Mouse (Mus musculus) neural tube, embryonic 14.5 days (tissue): ENCODE data around the gene Iqsec3. TPM values are rescaled to one million over a fixed set of nuclear protein-coding genes. Genes with fewer than 3 reads are reported as not detected.

Experiments
- ATAC-seq: fragments of 200-750 bp; cut with Nextera tagmentation; 2 replicates; pipeline ENCODE4 v1.8.0; 2017; ENCODE audit warnings: low read depth, mild to moderate bottlenecking, moderate TSS enrichment, moderate library complexity
- H3K27ac ChIP-seq: fragments of 300-500 bp; sonication (generic); 2 replicates; pipeline ENCODE4 v1.5.1; 2014; ENCODE audit warnings: low read depth, mild to moderate bottlenecking, control low read depth, low read length, moderate library complexity, mixed read lengths
- H3K27me3 ChIP-seq: fragments of 300-500 bp; sonication (generic); 2 replicates; pipeline ENCODE4 v1.6.1; 2014; ENCODE audit warnings: low read length; ENCODE audit not compliant: control insufficient read depth, insufficient read depth
- H3K36me3 ChIP-seq: fragments of 300-500 bp; sonication (generic); 2 replicates; pipeline ENCODE4 v1.6.1; 2014; ENCODE audit warnings: low read length, mixed read lengths; ENCODE audit not compliant: control insufficient read depth, insufficient read depth
- H3K4me1 ChIP-seq: fragments of 300-500 bp; sonication (generic); 2 replicates; pipeline ENCODE4 v1.6.1; 2014; ENCODE audit warnings: low read length; ENCODE audit not compliant: control insufficient read depth, insufficient read depth
- H3K4me2 ChIP-seq: fragments of 300-500 bp; sonication (generic); 2 replicates; pipeline ENCODE4 v1.6.1; 2014; ENCODE audit warnings: mild to moderate bottlenecking, low read depth, low read length, control low read depth
- H3K4me3 ChIP-seq: fragments of 300-500 bp; sonication (generic); 2 replicates; pipeline ENCODE4 v1.5.1; 2014; ENCODE audit warnings: low read depth, low read length, control low read depth, mixed read lengths
- H3K9ac ChIP-seq: fragments of 300-500 bp; sonication (generic); replicated peaks from 2 replicates; pipeline ENCODE4 v1.6.1; 2014; ENCODE audit warnings: low read depth, mild to moderate bottlenecking, control low read depth, low read length, mixed read lengths
- H3K9me3 ChIP-seq: fragments of 300-500 bp; sonication (generic); 2 replicates; pipeline ENCODE4 v1.6.1; 2016; ENCODE audit warnings: low read length; ENCODE audit not compliant: control insufficient read depth
- WGBS: fragments of 180-500 bp; shearing (Covaris S2); extraction: QIAGEN DNeasy Blood & Tissue Kit; methylation state at CpG from one replicate; pipeline ENCODE4 v1.1.7; 2014; 5-methylcytosine and 5-hydroxymethylcytosine counted together
- microRNA-seq: library from miRNA; unstranded; fragments of <30 nt; microRNA quantifications from one replicate; pipeline ENCODE4, GENCODE M21; 2016
- polyA plus RNA-seq: library from polyadenylated mRNA; unstranded; fragments of >200 nt; fragmentation: Nextera tagmentation; extraction: Ambion mirVana; gene quantifications from 2 replicates; pipeline ENCODE4 v1.2.1, GENCODE M21; 2014

Gene Iqsec3
- polyA plus RNA-seq, 1 experiment from 2014 or later, result 22.8 TPM

GRCm38 (mm10) chr6:121325298-121325697, 148.2 kb downstream of the Iqsec3 start:
- Histone ChIP-seq H3K27me3 (no peaks in the 10 kb centered on the region), H3K4me2 (no peak overlapping the region), H3K36me3 (no peaks in the 10 kb centered on the region), H3K4me1 (no peaks in the 10 kb centered on the region), H3K4me3 (no peak overlapping the region), H3K9me3 (no peaks in the 10 kb centered on the region), H3K9ac (no peak overlapping the region), H3K27ac (no peak overlapping the region)
- ATAC-seq, result no peak
- 92% methylated on average over 2 of the region's 3 CpGs for WGBS

Small RNA genes within 50 kb of the gene (microRNA-seq; reads per million reads assigned to microRNA genes)
- gene Gm24855, result not detected

Other genes starting within 250 kb of the Iqsec3 start
- gene Usp18, start 227.8 kb downstream of the Iqsec3 start, polyA plus RNA-seq, result 0.54 and 1.2 TPM in 2 replicates
- gene Slc6a13, start 173.5 kb downstream of the Iqsec3 start, polyA plus RNA-seq, result 0.87 and 45.1 TPM in 2 replicates
- gene Slc6a12, start 130.6 kb downstream of the Iqsec3 start, polyA plus RNA-seq, result 1.7 TPM in 1 of 2 replicates, not detected in the other
- gene A2m, start 161.7 kb upstream of the Iqsec3 start, polyA plus RNA-seq, result 1.5 and 15.7 TPM in 2 replicates